Mouse (Mus musculus) heart, postnatal 0 days (tissue): ENCODE results near the gene Prrt1. TPM values are rescaled to one million over a fixed set of nuclear protein-coding genes. Genes with fewer than 3 reads are reported as not detected.

ENCODE experiments used
- ATAC-seq: fragments of 200-750 bp; cut with Nextera tagmentation; 2 replicates; pipeline ENCODE4 v1.8.0; 2017; ENCODE audit warnings: low read depth, moderate number of reproducible peaks, moderate library complexity; ENCODE audit not compliant: insufficient read depth
- DNase-seq: peaks from one replicate; pipeline ENCODE4 v3.0.0-alpha.2; 2016; ENCODE audit warnings: low spot score
- H3K27ac ChIP-seq: fragments of 300-500 bp; sonication (generic); 2 replicates; pipeline ENCODE4 v1.5.1; 2014; ENCODE audit warnings: low read depth, mild to moderate bottlenecking
- H3K27me3 ChIP-seq: fragments of 300-500 bp; sonication (generic); 2 replicates; pipeline ENCODE4 v1.6.1; 2014; ENCODE audit warnings: low read length, mixed read lengths; ENCODE audit not compliant: control insufficient read depth, insufficient read depth
- H3K36me3 ChIP-seq: fragments of 300-500 bp; sonication (generic); replicated peaks from 2 replicates; pipeline ENCODE4 v1.6.1; 2014; ENCODE audit warnings: low read length, mixed read lengths; ENCODE audit not compliant: control insufficient read depth, insufficient read depth
- H3K4me1 ChIP-seq: fragments of 300-500 bp; sonication (generic); 2 replicates; pipeline ENCODE4 v1.6.1; 2014; ENCODE audit warnings: antibody characterized with exemption; ENCODE audit not compliant: control insufficient read depth, insufficient read depth
- H3K4me2 ChIP-seq: fragments of 300-500 bp; sonication (generic); 2 replicates; pipeline ENCODE4 v1.6.1; 2014; ENCODE audit warnings: low read depth, mild to moderate bottlenecking, low read length, moderate library complexity
- H3K4me3 ChIP-seq: fragments of 300-500 bp; sonication (generic); 2 replicates; pipeline ENCODE4 v1.5.1; 2014; ENCODE audit warnings: low read depth, low read length
- H3K9ac ChIP-seq: fragments of 300-500 bp; sonication (generic); replicated peaks from 2 replicates; pipeline ENCODE4 v1.6.1; 2014; ENCODE audit warnings: low read depth, low read length, mixed read lengths
- H3K9me3 ChIP-seq: fragments of 300-500 bp; sonication (generic); replicated peaks from 2 replicates; pipeline ENCODE4 v1.6.1; 2016; ENCODE audit warnings: low read length; ENCODE audit not compliant: control insufficient read depth
- CTCF ChIP-seq: IDR thresholded peaks from 2 replicates; pipeline ENCODE4 v1.5.1; 2016; ENCODE audit warnings: antibody characterized with exemption, control low read depth, low read depth
- EP300 ChIP-seq: IDR thresholded peaks from 2 replicates; pipeline ENCODE4 v1.6.1; 2016; ENCODE audit warnings: antibody characterized with exemption, low read depth
- WGBS: fragments of 180-500 bp; shearing (Covaris S2); extraction: QIAGEN DNeasy Blood & Tissue Kit; methylation state at CpG from one replicate; pipeline ENCODE4 v1.1.7; 2014; 5-methylcytosine and 5-hydroxymethylcytosine counted together
- polyA plus RNA-seq: library from polyadenylated mRNA; unstranded; fragments of >200 nt; fragmentation: Nextera tagmentation; extraction: Ambion mirVana; gene quantifications from 2 replicates; pipeline ENCODE4 v1.2.1, GENCODE M21; 2015
- total RNA-seq: library from RNA; depleted of rRNA; stranded (reverse); fragments of >200 nt; gene quantifications from 2 replicates; pipeline ENCODE4 v1.2.3, GENCODE M21; 2014; ENCODE audit warnings: low replicate concordance

Gene Prrt1
- total and polyA plus RNA-seq, 2 experiments from 2014 or later: 0.19 TPM; not detected in 1

DNA sequence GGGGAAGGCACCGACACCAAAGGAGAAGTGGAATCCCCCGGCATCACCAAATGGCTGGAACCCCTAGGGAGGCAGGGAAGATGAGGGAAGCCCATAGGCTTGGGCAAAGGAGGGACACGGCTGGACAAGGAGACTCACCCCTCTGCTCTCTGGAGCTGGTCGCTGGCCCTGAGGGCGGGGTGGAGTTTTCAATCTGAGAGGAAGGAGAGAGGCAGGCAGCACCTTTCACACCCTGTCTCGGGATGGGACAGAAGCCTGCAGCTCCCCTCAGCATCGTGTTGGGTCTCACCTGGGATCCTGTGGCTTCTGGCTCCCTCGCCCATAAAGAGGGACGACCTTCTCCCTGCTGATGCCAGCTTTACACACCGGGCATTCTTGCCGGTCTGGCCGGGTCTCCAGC is 27.5 kb upstream of the Prrt1 start:
- Histone ChIP-seq H3K4me3 (no peak overlapping the region), H3K36me3 (peaks cover 20% of the 10 kb centered on the region), H3K9ac (no peak overlapping the region), H3K27me3 (no peaks in the 10 kb centered on the region), H3K27ac (no peak overlapping the region), H3K4me2 (no peak overlapping the region), H3K9me3 (no peaks in the 10 kb centered on the region), H3K4me1 (peaks cover 21% of the 10 kb centered on the region)
- no peak for TF ChIP-seq CTCF
- no peak for TF ChIP-seq EP300
- no peak for ATAC-seq
- 84% methylated on average over 12 of the region's 12 CpGs for WGBS
- no peak for DNase-seq

DNA sequence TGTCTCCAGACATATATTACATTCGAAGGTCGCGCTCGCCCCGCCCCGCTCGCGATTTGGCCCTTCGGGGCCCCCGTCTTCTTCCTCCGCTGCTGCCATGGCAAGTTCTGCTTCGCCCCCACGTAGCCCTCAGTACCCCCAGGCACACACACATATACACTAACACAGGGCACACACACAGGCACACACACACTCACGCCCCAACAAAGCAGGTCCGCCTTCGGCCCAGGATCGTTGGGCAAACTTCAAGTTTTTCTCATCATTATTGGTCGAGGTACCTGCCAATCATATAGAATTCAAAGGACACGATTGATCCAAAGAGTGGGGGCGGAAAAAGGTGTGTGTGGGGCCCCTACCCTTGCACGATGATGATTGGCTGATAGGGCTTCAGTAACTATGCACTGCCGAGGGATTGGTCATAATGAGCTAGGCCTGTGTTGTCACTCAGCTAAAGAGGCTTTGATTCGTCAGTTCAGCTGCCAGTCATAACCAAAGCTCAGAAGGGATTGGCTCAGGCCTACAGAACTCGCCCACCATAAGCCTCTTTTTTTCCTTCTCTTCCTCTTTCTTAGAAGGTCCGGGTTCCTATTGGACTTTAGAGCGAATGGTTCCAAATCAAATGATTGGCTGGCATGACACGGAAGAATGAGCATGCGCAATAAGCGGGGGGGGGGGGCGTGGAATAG is 25.8 kb upstream of the Prrt1 start, which contains the start of gene Rnf5:
TSS of gene Rnf5 (minus strand) at position 316 of the 686 bp plus-strand sequence.
- TF ChIP-seq EP300 (peak; percentile 92), CTCF (no peak)
- H3K36me3 ChIP-seq: peaks cover 20% of the 10 kb centered on the region
- H3K4me1 ChIP-seq: peaks cover 22% of the 10 kb centered on the region

DNA sequence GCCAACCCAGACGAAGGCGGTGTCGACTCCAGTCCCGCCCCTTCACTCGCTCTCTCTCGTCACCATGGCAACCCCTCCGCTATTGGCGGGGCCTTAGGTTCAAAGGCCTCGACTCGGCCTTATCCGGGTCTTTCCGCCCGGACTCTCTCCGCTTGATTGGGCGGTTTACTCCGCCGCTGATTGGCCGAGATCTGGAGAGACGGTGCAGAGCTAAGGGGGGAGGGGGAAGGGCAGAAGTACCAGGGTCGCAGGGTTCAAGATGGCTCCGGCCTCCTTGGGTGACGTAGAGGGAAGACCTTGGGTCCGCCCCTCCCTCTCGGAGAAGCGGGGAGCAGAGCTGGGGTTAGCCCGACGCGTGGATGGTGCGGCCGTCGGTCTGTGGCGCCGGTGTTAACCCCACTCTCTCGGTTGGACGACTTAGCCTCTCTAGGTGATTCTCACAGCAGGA is 25.2 kb upstream of the Prrt1 start, which contains the start of gene Agpat1:
TSS of gene Agpat1 (plus strand) at position 202 of the 448 bp plus-strand sequence.
- DNase-seq (peak; percentile 100), ATAC-seq (peak; percentile 89)
- Histone ChIP-seq H3K27me3 (no peaks in the 10 kb centered on the region), H3K9ac (peak within 1 kb of the TSS; percentile 84), H3K4me3 (peak within 1 kb of the TSS; percentile 70), H3K36me3 (peaks cover 20% of the 10 kb centered on the region), H3K4me2 (peak within 1 kb of the TSS; percentile 98), H3K9me3 (no peaks in the 10 kb centered on the region), H3K27ac (peak within 1 kb of the TSS; percentile 95), H3K4me1 (peaks cover 22% of the 10 kb centered on the region)
- TF ChIP-seq EP300 (peak; percentile 2; the same call in 1 of the 2 replicates), CTCF (no peak)
- WGBS: under 1% methylated on average over 35 of the region's 35 CpGs

More for the DNA sequence above, 25.8 kb upstream of the Prrt1 start, which contains the start of gene Rnf5:
- H3K9ac ChIP-seq: peak within 1 kb of the TSS; percentile 72
- ATAC-seq (peak; percentile 90), DNase-seq (peak; percentile 100)
- H3K4me3 ChIP-seq: peak within 1 kb of the TSS; percentile 70
- H3K4me2 ChIP-seq: peak within 1 kb of the TSS; percentile 98
- H3K27me3 ChIP-seq: no peaks in the 10 kb centered on the region
- H3K9me3 ChIP-seq: no peaks in the 10 kb centered on the region
- peak within 1 kb of the TSS; percentile 95 for H3K27ac ChIP-seq
- under 1% methylated on average over 30 of the region's 30 CpGs for WGBS

DNA sequence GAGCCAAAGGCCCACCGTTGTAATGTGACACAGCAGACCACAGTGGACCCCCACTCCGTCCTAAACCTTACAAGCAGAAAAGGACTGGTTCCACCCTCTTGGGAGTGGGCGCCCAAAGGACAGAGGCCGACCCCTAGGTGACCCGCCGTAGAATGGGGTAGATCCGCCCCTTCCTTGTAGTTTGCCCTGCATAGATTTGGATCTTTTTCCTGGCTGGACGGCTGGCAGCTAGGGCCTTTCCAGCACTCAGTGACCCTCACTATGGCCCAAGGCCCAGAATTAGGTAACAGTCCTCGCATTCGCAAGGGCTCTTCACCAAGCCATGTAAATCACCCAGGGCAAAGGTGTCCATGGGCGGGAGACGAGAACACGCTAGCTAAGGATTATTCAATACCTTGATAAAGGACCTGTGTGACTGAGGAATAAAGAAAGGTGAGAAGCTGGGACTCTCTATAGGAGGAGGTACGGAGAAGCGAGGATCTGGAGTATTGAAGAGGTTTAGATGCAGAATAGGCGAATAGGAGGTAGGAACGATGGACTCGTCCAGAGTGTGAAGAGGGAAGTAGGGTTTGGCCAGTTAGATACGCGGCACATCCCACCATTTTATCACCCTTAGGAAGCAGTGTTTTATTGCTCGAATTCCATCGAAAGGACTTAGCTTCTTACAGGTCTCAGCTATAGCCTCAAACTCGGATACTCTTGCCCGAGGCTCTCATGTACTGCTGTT is 24.7 kb upstream of the Prrt1 start:
- H3K36me3 ChIP-seq: peaks cover 20% of the 10 kb centered on the region
- H3K27ac ChIP-seq: peak overlapping the region; percentile 95
- H3K4me3 ChIP-seq: peak overlapping the region; percentile 70
- ATAC-seq: no peak
- peak overlapping the region; percentile 84 for H3K9ac ChIP-seq
- no peak for TF ChIP-seq CTCF
- TF ChIP-seq EP300: no peak
- WGBS: 18% methylated on average over 24 of the region's 24 CpGs
- H3K9me3 ChIP-seq: no peaks in the 10 kb centered on the region
- peak overlapping the region; percentile 98 for H3K4me2 ChIP-seq
- H3K4me1 ChIP-seq: peaks cover 22% of the 10 kb centered on the region
- DNase-seq: no peak
- H3K27me3 ChIP-seq: no peaks in the 10 kb centered on the region

DNA sequence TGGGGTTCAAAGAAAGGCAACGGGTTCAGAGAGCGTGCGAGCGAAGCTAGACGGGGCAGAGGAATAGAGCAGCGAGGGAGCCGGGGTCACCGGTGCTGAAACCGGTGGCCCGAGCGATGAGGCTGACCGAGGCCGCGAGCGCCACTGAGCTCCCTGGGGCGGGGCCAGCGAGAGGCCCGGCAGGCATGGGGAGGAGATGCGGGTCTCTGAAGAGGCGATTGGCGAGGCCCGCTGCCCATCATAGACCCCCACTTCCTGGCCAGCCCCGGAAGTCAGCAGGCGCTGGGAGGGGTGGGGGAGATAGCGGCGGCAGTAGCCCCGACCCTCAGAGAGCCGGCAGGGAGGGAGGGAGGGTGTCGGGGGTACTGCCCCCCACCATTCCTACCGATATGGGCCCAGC is 23.7 kb upstream of the Prrt1 start:
- DNase-seq (peak; percentile 92), ATAC-seq (peak; percentile 40)
- 0% methylated on average over 27 of the region's 30 CpGs for WGBS
- TF ChIP-seq EP300 (no peak), CTCF (no peak)
- Histone ChIP-seq H3K27me3 (no peaks in the 10 kb centered on the region), H3K4me1 (peaks cover 22% of the 10 kb centered on the region), H3K4me2 (peak overlapping the region; percentile 98), H3K27ac (peak overlapping the region; percentile 95), H3K4me3 (peak overlapping the region; percentile 70), H3K9me3 (no peaks in the 10 kb centered on the region), H3K9ac (peak overlapping the region; percentile 84), H3K36me3 (peaks cover 17% of the 10 kb centered on the region)
